Mouse (Mus musculus) left cerebral cortex, adult 11 months (tissue): ENCODE measurements around the gene Ankdd1a.

Source experiments
- DNase-seq: peaks from one replicate; pipeline ENCODE4 v3.0.0; 2022; ENCODE audit warnings: low spot score

Ankdd1a gene

DNA sequence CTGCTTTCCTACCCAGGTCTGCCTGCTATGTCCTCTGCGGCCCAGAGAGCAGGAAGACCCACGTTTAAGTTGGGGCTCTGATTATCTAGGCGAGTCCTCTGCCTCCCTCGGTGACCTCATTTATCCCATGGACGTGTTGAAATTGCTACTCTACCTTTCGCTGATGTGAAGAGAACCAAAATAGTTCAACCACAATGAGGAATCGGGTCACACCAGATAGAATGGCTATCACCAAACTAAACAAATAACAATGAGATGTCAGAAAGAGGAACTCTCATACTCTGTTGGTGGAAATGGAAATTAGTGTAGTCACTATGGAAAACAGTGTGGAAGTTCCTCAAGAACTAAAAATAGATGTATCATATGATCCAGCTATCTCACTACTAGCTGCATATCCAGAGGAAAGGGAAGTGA lies 22.1 kb upstream of the Ankdd1a start:
- no peak for DNase-seq

DNA sequence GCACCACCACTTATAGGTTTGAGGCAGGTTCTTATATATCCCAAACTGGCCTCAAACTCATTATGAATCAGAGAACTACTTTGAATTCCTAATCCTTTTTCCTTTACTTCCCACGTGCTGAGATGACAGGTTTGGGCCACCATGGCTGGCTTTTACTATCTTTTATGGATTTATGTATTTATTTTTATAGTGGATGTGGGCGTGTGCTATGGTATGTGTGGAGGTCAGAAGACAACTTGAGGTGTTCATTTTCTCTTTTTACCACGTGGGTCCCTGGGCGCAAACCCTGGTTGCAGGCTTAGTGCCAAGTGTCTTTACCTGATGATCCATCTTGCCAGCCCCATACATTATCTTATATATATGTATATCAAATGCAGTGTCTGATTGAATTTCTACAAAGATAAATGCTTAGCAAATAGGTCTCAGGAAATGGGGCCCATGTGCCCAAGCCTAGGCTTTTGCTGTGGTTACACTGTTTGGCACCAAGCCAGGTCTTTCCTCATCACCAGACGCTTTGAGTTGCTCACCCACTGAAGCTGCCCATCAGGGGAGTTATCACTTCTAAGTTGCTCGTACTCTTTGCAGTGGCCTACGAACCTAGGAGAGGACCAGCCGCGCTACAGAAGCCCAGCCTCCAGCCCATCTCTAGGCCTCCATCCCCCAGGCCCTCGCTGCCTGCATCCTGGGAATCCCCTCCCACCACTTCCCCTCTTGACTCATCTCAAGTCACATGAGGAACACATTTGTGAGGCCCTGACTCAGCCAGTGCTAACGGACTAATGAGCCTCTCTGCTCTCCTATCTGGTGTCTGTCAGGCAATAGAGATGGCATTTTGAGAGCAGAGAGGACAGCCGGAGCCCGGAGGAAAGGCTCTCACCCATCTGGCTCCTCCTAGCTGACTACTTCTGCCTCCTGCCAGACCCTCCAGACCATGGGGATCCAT lies 21.4 kb upstream of the Ankdd1a start:
- DNase-seq: no peak

DNA sequence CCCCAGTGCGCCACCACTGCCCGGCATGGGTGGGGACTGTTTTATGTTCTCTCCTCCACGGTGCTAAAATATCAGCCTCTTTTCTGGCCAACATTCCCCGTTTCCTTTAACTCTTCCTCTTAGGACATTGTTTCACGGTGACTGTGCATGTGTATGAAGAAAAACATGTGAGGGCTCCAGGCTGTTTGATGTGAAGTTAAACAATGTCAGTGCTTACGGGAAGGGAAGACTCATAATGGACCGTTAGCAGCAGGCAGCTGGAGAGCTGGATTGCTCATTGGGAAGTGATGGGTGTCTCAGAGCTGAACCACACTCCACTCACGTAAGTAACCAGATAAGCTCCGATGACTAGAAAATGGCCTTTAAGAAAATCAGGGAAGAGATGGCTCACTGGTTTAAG lies 19.7 kb upstream of the Ankdd1a start:
- DNase-seq: no peak

DNA sequence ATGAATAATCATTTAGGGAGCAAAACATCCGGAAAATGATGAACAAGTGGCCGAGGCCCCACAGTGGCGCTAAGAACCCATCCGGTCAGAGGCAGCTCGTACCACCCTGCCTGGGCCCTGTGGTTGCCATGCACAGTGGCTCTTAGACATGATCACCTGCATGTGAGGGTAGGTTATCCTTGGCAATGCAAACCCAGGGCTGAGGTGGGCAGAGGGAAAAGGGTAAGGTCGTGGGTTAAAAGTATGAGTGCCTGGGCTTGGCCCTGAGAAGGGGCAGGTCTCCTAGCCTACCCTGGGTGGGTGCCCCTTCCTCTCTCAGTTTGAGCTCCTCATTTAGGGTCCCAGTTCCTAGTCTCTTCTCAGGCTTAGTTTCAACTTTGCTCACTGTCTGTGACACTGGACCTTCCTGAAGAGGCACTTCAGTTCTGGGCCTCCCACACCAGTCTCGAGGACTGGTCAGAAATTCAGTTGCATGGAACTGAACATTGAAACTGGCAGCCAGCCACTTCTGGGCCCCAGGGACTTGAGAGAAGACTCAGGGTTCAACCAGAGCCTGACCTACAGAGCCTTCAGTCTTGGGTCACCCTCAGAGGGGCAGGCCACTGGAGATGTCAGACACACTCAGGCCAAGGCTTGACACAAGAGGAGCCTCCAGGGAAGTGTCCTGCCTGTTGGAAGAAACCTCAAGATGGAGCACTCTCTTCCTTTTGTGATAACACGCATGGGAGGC lies 18.1 kb upstream of the Ankdd1a start:
- DNase-seq: no peak

DNA sequence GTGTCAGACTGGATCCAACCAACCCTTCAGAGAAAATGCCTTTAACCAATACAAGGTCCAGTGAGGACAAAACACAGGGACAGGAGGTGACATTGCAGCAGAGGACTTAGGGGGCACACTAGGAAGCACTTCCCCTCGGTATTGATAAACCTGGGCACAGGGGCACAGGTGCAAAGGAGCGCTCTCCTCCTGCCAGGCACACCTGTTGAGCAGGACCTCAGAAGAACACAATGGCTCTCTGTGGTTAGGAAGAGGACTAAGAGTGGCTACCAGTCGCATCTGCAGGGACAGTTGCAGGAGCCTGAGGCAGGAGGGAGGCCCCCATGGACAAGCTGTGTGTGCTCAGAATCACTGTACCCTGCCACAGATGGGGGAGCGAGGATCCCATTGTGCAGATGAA lies 16.5 kb upstream of the Ankdd1a start:
- no peak for DNase-seq

GRCm38 (mm10) chr9:65535789-65536469 lies 15.9 kb upstream of the Ankdd1a start:
- no peak for DNase-seq

GRCm38 (mm10) chr9:65535191-65535722 lies 15.3 kb upstream of the Ankdd1a start:
- no peak for DNase-seq

DNA sequence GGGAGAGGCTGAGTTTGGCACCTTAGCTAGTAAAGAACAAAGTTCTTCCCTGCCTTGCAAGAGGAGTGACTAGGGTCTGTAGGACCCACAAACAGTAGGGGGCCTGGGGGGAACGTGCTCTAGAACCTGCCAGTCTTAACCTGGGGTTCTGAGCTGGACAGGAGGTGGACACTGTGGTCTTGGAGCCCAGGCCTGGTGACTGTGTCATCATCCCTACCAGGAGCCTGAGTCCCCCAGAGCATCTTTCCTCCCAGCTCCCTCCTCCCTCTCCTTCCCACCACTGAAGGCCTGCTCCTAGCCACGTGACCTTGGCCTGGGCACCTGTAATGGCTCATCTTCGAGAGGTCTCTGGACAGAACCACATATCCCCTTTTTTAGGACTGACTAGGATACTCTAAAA lies 14.1 kb upstream of the Ankdd1a start:
- DNase-seq: no peak

DNA sequence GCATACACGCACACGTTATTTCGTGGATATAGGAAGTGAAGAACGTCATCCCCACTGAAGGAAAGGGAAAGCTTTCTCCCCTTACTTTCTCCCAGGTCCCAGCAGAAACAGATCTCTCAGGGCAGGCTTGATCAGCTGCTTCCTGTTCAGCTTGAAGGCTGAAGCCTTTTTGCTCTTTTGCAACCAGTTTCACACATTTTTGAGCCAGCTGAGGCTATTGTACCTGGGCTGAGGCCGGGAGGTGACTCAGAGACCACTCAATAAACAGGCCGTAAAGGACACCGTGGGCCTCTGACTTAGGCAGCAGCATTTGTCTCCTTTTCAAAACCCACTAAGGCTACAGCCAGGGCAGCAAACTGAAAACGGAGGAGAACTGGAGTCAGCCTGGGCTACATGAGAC lies 13.0 kb upstream of the Ankdd1a start:
- no peak for DNase-seq

GRCm38 (mm10) chr9:65531283-65531682 lies 11.3 kb upstream of the Ankdd1a start:
- no peak for DNase-seq

DNA sequence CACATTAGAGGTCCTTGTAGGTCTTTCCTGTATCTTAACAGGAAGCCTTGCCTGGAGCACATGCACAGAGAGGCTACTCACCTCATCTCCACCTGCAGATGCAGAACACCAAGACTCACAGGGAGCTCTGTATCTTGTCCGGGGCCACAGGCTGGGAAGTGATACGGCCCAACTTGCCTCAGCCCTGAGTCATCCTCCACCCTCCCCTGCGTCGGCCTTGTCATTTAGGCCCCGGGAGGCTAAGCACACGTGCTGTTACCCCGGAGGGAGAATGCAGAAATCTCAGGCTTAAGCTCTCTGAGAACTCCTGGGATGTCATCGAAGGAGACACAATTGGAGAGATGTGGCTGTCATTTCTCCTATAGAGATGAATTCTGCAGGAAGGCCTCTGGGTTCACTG lies 9.7 kb upstream of the Ankdd1a start:
- no peak for DNase-seq

DNA sequence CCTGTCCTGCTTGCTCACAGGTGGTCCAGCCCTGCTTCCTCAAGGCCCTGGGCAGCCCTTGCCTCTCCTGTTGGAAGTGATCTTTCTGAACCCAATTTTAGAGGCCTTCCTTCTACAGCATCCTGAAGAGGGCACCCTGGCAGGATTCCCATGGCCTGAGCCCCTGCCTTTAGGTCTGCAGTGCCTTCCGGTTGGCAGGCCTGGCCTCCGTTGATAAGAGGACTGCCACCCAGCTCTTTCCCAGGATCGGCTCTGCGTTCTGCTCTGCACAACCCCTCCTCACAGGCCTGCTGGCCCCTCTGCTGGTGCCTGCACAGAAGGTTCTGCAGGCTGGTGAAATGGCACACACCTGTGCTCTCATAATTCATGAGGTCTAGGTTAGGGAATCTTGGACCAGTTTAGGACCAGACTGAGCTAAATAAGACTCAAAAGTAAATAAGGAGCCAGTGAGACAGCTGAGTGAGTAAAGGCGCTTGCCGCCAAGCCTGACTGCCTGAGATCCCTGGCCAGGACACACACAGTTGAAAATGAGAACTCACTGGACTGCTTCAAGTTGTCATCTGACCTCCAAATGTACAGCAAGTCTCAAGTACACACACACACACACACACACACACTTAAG lies 8.5 kb upstream of the Ankdd1a start:
- DNase-seq: no peak

DNA sequence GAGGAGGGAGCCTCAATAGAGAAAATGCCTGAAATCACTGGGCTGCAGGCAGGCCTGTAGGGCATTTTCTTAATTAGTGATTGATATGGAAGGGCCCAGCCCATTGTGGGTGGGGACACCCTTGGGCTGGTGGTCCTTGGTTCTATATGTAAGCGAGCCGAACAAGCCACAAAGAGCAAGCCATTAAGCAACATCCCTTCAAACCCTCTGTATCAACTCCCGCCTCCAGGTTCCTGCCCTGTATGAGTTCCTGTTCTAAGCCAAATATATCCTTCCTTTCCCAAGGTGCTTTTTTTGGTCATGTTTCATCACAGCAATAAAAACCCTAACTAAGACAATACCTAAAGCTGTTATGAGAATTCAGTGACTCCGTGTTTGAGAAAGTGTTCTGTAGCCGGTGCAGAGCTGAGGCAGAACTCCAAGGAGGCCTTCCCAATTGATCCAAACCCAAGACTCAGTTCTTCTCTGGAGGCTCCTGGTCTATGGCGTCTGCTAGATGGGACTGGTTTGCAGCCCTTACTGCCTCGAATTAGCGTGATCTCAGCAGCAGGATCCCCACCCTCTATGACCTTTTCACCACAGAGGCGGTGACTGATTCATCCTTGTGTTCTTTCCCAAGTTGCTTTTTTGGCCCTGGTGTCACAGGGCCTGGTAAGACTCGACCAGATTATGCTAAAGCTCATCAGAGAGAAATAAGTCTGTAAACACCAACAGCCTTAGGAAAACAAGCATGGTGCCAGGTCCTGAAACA lies 5.6 kb upstream of the Ankdd1a start:
- DNase-seq: no peak

- peak; percentile 72 for DNase-seq
Measured at GRCm38 (mm10) chr9:65523611-65524364, 3.8 kb upstream of the Ankdd1a start.

DNA sequence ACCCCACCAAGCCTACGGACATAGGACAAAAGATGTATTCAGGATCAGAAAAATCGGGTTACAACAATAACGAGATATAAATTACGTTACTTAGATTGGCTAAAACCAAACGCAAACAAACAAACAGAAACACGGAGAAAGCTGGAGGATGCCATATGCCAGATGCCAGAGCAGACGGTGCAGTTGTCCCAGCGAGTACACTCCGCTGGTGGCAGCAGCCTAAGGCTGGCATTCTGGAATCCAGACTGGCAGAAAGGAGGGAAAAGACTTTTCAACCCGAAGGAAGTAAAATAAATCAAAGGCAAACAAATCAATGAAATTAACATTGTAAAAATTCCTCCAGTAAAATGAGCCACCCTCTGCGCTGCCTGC lies 498 bp upstream of the Ankdd1a start:
- DNase-seq: no peak

DNA sequence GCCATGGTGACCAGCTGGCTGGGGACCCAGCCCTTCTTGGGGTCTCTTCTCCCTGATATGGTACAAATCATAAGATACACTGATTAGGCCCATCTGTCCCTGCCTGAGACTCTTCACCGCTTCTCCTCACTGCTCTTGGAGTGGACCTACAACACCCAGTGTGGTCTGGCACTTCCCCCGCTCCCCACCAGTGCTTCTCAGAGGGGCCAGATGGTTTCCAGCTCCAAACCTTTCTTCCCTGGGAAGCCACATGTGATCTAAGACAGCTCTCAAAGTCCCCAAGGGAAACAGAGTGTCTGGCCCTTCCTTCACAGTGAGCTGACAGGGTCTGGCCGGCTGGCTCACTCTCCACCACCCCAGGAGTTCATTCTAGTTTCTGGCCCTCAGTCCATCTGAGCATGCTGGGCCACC lies 5.1 kb downstream of the Ankdd1a start:
- no peak for DNase-seq

DNA sequence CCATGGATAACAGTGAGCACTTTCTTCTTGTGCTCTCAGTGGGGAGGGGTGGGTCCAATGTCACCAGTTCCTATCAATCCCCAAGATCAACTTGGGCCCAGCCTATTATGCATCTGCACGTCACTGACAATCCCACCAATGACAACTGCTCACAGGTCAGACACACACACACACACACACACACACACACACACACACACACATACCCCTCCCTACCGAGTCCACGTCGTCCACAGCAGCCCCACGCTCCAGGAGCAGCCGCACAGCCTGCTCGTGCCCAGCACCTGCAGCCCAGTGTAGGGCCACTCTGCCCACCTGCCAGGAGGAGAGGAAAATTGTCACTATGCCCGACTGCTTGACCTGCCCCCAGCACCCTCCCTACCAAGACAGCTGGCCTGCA lies 5.6 kb downstream of the Ankdd1a start:
- no peak for DNase-seq

DNA sequence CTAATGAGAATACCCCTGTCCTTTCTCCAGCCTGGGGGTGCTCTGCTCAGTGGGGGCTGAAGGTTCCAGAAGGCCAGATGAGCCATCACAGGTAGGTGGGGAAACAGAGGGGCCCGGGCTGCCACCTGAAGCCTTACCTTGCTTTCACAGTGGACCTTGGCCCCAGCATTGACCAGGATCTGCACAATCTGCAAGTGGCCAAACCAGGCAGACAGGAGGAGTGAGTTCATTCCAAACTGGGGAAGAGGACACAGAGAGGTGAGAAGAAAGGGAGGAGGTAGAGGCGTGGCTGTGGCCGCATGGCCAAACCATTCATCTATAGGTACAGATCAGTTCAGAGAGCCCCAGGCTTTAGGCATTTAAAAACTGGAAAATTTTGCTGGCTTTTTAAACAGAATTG lies 7.5 kb downstream of the Ankdd1a start:
- DNase-seq: no peak

GRCm38 (mm10) chr9:65508449-65508848 lies 11.5 kb downstream of the Ankdd1a start:
- no peak for DNase-seq

GRCm38 (mm10) chr9:65502721-65503505 lies 17.1 kb downstream of the Ankdd1a start:
- no peak for DNase-seq
